Mouse (Mus musculus): ENCODE results near the gene Hhip. TPM values are rescaled to one million over a fixed set of nuclear protein-coding genes. Genes with fewer than 3 reads are reported as not detected.

The Hhip gene
- not detected for total RNA-seq (2022)

GRCm38 (mm10) chr8:80057198-80058174 lies at the start of gene Hhip:
Gene Hhip, minus strand, starts transcription at chr8:80058006.
- DNase-seq (ENCODE audit: low spot score) = no peak

GRCm38 (mm10) chr8:80087021-80087420 lies 29.2 kb upstream of the Hhip start:
- DNase-seq (ENCODE audit: low spot score) = no peak

- no peak for DNase-seq (ENCODE audit: low spot score)
These were observed 387 bp upstream of the Hhip start for GRCm38 (mm10) chr8:80058193-80058592.

GRCm38 (mm10) chr8:80056331-80057070 lies 1.3 kb downstream of the Hhip start:
- no peak for DNase-seq (ENCODE audit: low spot score)

GRCm38 (mm10) chr8:80055777-80056176 lies 2.0 kb downstream of the Hhip start:
- DNase-seq (ENCODE audit: low spot score) = no peak

- DNase-seq (ENCODE audit: low spot score) = no peak
These were observed 2.7 kb downstream of the Hhip start for GRCm38 (mm10) chr8:80055094-80055493.

- DNase-seq (ENCODE audit: low spot score) = no peak
These were observed 3.6 kb downstream of the Hhip start for GRCm38 (mm10) chr8:80054216-80054615.

- DNase-seq (ENCODE audit: low spot score) = no peak
These were observed 5.0 kb downstream of the Hhip start for GRCm38 (mm10) chr8:80052838-80053237.

- DNase-seq (ENCODE audit: low spot score) = no peak
These were observed 6.3 kb downstream of the Hhip start for GRCm38 (mm10) chr8:80051494-80051893.

- no peak for DNase-seq (ENCODE audit: low spot score)
These were observed 8.4 kb downstream of the Hhip start for GRCm38 (mm10) chr8:80049256-80050005.

- DNase-seq (ENCODE audit: low spot score) = no peak
These were observed 9.6 kb downstream of the Hhip start for GRCm38 (mm10) chr8:80048256-80048655.

GRCm38 (mm10) chr8:80037644-80038253 lies 20.1 kb downstream of the Hhip start:
- no peak for DNase-seq (ENCODE audit: low spot score)

GRCm38 (mm10) chr8:80032604-80033003 lies 25.2 kb downstream of the Hhip start:
- no peak for DNase-seq (ENCODE audit: low spot score)

- DNase-seq (ENCODE audit: low spot score) = no peak
These were observed 26.2 kb downstream of the Hhip start for GRCm38 (mm10) chr8:80031330-80032293.

GRCm38 (mm10) chr8:80029631-80030030 lies 28.2 kb downstream of the Hhip start:
- DNase-seq (ENCODE audit: low spot score) = no peak

GRCm38 (mm10) chr8:80020469-80020868 lies 37.3 kb downstream of the Hhip start:
- no peak for DNase-seq (ENCODE audit: low spot score)

- no peak for DNase-seq (ENCODE audit: low spot score)
These were observed 42.0 kb downstream of the Hhip start for GRCm38 (mm10) chr8:80015818-80016217.

GRCm38 (mm10) chr8:80004421-80004820 lies 53.4 kb downstream of the Hhip start:
- DNase-seq (ENCODE audit: low spot score) = no peak

GRCm38 (mm10) chr8:80002313-80002712 lies 55.5 kb downstream of the Hhip start:
- no peak for DNase-seq (ENCODE audit: low spot score)

- no peak for DNase-seq (ENCODE audit: low spot score)
These were observed 62.7 kb downstream of the Hhip start for GRCm38 (mm10) chr8:79995075-79995474.
